Mouse (Mus musculus): ENCODE data around the gene Olfr573-ps1. TPM values are rescaled to one million over a fixed set of nuclear protein-coding genes. Genes with fewer than 3 reads are reported as not detected.

Gene Olfr573-ps1
- polyA plus RNA-seq, 1 experiment from 2014 or later: not detected

DNA sequence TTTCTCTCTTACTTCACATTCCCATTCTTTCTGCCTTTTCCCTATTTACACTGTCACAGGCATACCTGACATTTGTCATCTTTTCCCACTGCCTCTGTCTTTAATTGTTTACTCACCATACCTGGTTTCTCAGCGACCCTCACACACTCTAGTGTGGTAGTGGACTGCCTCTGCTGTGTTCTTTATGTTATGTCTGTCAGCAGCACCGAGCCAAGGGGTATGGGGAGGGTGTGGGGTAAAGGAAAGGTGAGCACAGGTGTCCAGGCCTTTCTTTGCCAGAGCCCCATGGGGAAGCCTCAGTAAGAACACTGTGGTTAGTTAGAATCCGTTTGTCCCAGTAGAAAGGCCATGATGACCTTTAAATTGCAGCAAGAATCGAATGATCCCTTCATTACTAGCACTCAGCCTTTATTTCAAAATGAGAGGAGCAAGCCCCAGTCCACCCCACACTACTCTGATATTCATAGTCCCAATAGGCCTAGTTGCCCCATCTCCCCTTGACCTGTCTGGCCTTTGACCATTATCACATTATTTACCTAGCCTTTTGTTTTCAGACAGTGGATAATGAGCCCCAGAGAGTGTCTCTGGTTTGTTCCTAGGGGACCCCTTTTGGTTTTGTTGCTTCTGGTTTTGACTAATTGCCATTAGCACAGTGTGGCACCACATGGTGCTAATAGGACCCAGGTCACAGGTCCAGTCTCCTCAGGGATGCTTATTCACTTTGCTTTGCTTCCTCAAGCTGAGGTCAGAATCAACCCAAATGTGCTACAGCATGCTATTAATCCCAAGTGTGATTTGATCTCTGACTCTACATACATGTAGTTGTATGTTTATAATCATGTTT lies 25.1 kb downstream of the Olfr573-ps1 start, which contains the start of gene Olfr571:
Gene Olfr571, minus strand, starts transcription at position 505 of the 844 bp plus-strand sequence.
- Histone ChIP-seq H3K27me3 (replicated peaks) (no peaks in the 10 kb centered on the region), H3K9me3 (no peaks in the 10 kb centered on the region), H3K4me2 (replicated peaks) (no peak within 1 kb of the TSS), H3K4me3 (replicated peaks) (no peak within 1 kb of the TSS), H3K4me1 (replicated peaks) (no peaks in the 10 kb centered on the region), H3K27ac (no peak within 1 kb of the TSS), H3K36me3 (no peaks in the 10 kb centered on the region), H3K9ac (no peak within 1 kb of the TSS)
- WGBS: 60% methylated on average over 4 of the region's 4 CpGs
- ATAC-seq: no peak

DNA sequence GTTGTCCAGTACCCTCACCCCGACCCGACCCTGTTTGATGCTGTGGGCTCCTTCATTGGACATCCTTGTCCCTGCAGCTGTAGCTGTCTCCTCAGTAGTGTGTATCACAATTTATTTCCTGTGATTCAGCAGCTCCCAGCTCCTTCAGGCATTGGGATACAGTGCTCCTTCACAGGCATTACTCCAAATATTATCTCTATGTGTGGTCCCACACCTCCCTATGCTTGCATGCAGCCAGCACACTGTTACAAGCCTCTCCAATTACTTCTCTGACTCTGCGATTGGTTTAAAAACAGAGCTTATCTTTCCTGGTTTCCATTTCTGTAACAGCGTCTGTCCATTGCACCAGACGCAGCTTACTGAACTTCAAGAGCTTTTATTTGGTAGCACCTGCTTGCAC lies 26.0 kb downstream of the Olfr573-ps1 start:
- Histone ChIP-seq H3K4me3 (replicated peaks) (no peak overlapping the region), H3K4me1 (replicated peaks) (no peaks in the 10 kb centered on the region), H3K4me2 (replicated peaks) (no peak overlapping the region), H3K27me3 (replicated peaks) (no peaks in the 10 kb centered on the region), H3K27ac (no peak overlapping the region), H3K36me3 (no peaks in the 10 kb centered on the region), H3K9me3 (no peaks in the 10 kb centered on the region), H3K9ac (no peak overlapping the region)
- ATAC-seq: no peak
- 47% methylated on average over 5 of the region's 5 CpGs for WGBS

DNA sequence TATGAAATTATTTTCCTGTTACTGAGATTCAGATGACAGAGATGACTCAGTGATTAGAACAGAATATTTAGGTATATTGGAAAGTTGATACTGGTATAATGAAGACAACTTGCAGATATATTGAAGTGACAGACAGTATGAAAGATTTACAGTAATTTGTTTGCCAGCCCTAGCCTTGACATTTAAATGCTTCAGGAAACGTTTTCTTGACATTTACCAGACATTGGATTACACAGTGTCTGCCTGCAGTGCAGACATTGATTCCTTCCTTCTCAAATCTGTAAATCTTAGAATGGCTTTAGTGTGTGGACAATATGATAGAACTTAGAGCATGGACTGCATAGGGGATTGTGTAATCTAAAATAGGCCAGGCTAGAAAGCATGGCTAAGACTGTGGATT lies 27.1 kb downstream of the Olfr573-ps1 start:
- 17% methylated on average over 1 of the region's 1 CpGs for WGBS
- H3K27me3 ChIP-seq (replicated peaks): no peaks in the 10 kb centered on the region
- H3K4me2 ChIP-seq (replicated peaks): no peak overlapping the region
- no peak overlapping the region for H3K9ac ChIP-seq
- H3K9me3 ChIP-seq: no peaks in the 10 kb centered on the region
- no peaks in the 10 kb centered on the region for H3K36me3 ChIP-seq
- no peak overlapping the region for H3K4me3 ChIP-seq (replicated peaks)
- no peak for ATAC-seq
- no peaks in the 10 kb centered on the region for H3K4me1 ChIP-seq (replicated peaks)
- H3K27ac ChIP-seq: no peak overlapping the region

Other genes with a start within 250 kb of the Olfr573-ps1 start
- gene Olfr557, start 246.7 kb downstream of the Olfr573-ps1 start, polyA plus RNA-seq (2015; fragmentation: Nextera tagmentation; extraction: Ambion mirVana): not detected in 2 replicates
- gene Olfr558, start 240.4 kb downstream of the Olfr573-ps1 start, polyA plus RNA-seq (2015; fragmentation: Nextera tagmentation; extraction: Ambion mirVana): 0.20 and 0.28 TPM in 2 replicates
- not detected in 2 replicates for gene Olfr33, start 223.5 kb downstream of the Olfr573-ps1 start, polyA plus RNA-seq (2015; fragmentation: Nextera tagmentation; extraction: Ambion mirVana)
- gene Olfr559, start 215.1 kb downstream of the Olfr573-ps1 start, polyA plus RNA-seq (2015; fragmentation: Nextera tagmentation; extraction: Ambion mirVana): not detected in 2 replicates
- not detected in 2 replicates for gene Olfr560, start 183.2 kb downstream of the Olfr573-ps1 start, polyA plus RNA-seq (2015; fragmentation: Nextera tagmentation; extraction: Ambion mirVana)
- gene Olfr78, start 183.1 kb downstream of the Olfr573-ps1 start, polyA plus RNA-seq (2015; fragmentation: Nextera tagmentation; extraction: Ambion mirVana): 0.40 and 0.55 TPM in 2 replicates
- gene Olfr561, start 171.4 kb downstream of the Olfr573-ps1 start, polyA plus RNA-seq (2015; fragmentation: Nextera tagmentation; extraction: Ambion mirVana): not detected in 2 replicates
- not detected in 2 replicates for gene Olfr564, start 139.1 kb downstream of the Olfr573-ps1 start, polyA plus RNA-seq (2015; fragmentation: Nextera tagmentation; extraction: Ambion mirVana)
- not detected in 2 replicates for gene Olfr566, start 83.8 kb downstream of the Olfr573-ps1 start, polyA plus RNA-seq (2015; fragmentation: Nextera tagmentation; extraction: Ambion mirVana)
- not detected in 2 replicates for gene Olfr568, start 65.5 kb downstream of the Olfr573-ps1 start, polyA plus RNA-seq (2015; fragmentation: Nextera tagmentation; extraction: Ambion mirVana)
- not detected in 2 replicates for gene Olfr569, start 51.7 kb downstream of the Olfr573-ps1 start, polyA plus RNA-seq (2015; fragmentation: Nextera tagmentation; extraction: Ambion mirVana)
- not detected in 2 replicates for gene Olfr570, start 48.0 kb downstream of the Olfr573-ps1 start, polyA plus RNA-seq (2015; fragmentation: Nextera tagmentation; extraction: Ambion mirVana)
- not detected in 2 replicates for gene Olfr571, start 25.0 kb downstream of the Olfr573-ps1 start, polyA plus RNA-seq (2015; fragmentation: Nextera tagmentation; extraction: Ambion mirVana)
- gene Olfr572, start 18.2 kb downstream of the Olfr573-ps1 start, polyA plus RNA-seq (2015; fragmentation: Nextera tagmentation; extraction: Ambion mirVana): not detected in 2 replicates
- gene Olfr574, start 5.9 kb upstream of the Olfr573-ps1 start, polyA plus RNA-seq (2015; fragmentation: Nextera tagmentation; extraction: Ambion mirVana): not detected in 2 replicates
- gene Olfr575, start 16.2 kb upstream of the Olfr573-ps1 start, polyA plus RNA-seq (2015; fragmentation: Nextera tagmentation; extraction: Ambion mirVana): not detected in 2 replicates
- not detected in 2 replicates for gene Olfr576, start 20.1 kb upstream of the Olfr573-ps1 start, polyA plus RNA-seq (2015; fragmentation: Nextera tagmentation; extraction: Ambion mirVana)
- not detected in 2 replicates for gene Olfr577, start 33.4 kb upstream of the Olfr573-ps1 start, polyA plus RNA-seq (2015; fragmentation: Nextera tagmentation; extraction: Ambion mirVana)
- not detected in 2 replicates for gene Olfr578, start 46.7 kb upstream of the Olfr573-ps1 start, polyA plus RNA-seq (2015; fragmentation: Nextera tagmentation; extraction: Ambion mirVana)
- gene Olfr582, start 95.4 kb upstream of the Olfr573-ps1 start, polyA plus RNA-seq (2015; fragmentation: Nextera tagmentation; extraction: Ambion mirVana): not detected in 2 replicates
- gene Olfr583, start 108.7 kb upstream of the Olfr573-ps1 start, polyA plus RNA-seq (2015; fragmentation: Nextera tagmentation; extraction: Ambion mirVana): not detected in 2 replicates
- not detected in 2 replicates for gene Olfr584, start 139.3 kb upstream of the Olfr573-ps1 start, polyA plus RNA-seq (2015; fragmentation: Nextera tagmentation; extraction: Ambion mirVana)
- not detected in 2 replicates for gene Olfr585, start 155.1 kb upstream of the Olfr573-ps1 start, polyA plus RNA-seq (2015; fragmentation: Nextera tagmentation; extraction: Ambion mirVana)
- not detected in 2 replicates for gene Olfr586, start 183.1 kb upstream of the Olfr573-ps1 start, polyA plus RNA-seq (2015; fragmentation: Nextera tagmentation; extraction: Ambion mirVana)
- not detected in 2 replicates for gene Olfr588-ps1, start 198.3 kb upstream of the Olfr573-ps1 start, polyA plus RNA-seq (2015; fragmentation: Nextera tagmentation; extraction: Ambion mirVana)
- gene Olfr589, start 213.8 kb upstream of the Olfr573-ps1 start, polyA plus RNA-seq (2015; fragmentation: Nextera tagmentation; extraction: Ambion mirVana): not detected in 2 replicates
- not detected in 2 replicates for gene Olfr591, start 235.8 kb upstream of the Olfr573-ps1 start, polyA plus RNA-seq (2015; fragmentation: Nextera tagmentation; extraction: Ambion mirVana)
- not detected in 2 replicates for gene Olfr592, start 242.2 kb upstream of the Olfr573-ps1 start, polyA plus RNA-seq (2015; fragmentation: Nextera tagmentation; extraction: Ambion mirVana)